Mouse (Mus musculus) G1E (cell line): ENCODE results near the gene Med19. TPM values are rescaled to one million over a fixed set of nuclear protein-coding genes. Genes with fewer than 3 reads are reported as not detected.

Source experiments
- ATAC-seq: 2 replicates; pipeline ENCODE4 v1.8.0; 2016; ENCODE audit warnings: mild to moderate bottlenecking; ENCODE audit not compliant: insufficient number of reproducible peaks, poor library complexity, low FRiP score, severe bottlenecking; ENCODE audit errors: extremely low read depth
- DNase-seq: peaks from one replicate; pipeline ENCODE4 v3.0.0; 2012; ENCODE audit warnings: low spot score
- H3K27me3 ChIP-seq: 2 replicates; pipeline ENCODE4 v1.6.1; 2012; ENCODE audit warnings: mild to moderate bottlenecking, low read length, inconsistent platforms; ENCODE audit not compliant: insufficient read depth
- H3K36me3 ChIP-seq: replicated peaks from 2 replicates; pipeline ENCODE3; 2012; ENCODE audit warnings: mild to moderate bottlenecking, inconsistent platforms
- H3K4me1 ChIP-seq: 2 replicates; pipeline ENCODE4 v1.6.1; 2012; ENCODE audit warnings: low read depth, low read length, inconsistent platforms, mixed read lengths; ENCODE audit not compliant: insufficient read depth
- H3K4me3 ChIP-seq: 2 replicates; pipeline ENCODE4 v1.5.1; 2012; ENCODE audit warnings: low read depth, mild to moderate bottlenecking, inconsistent platforms, low read length, moderate library complexity, mixed read lengths
- H3K9me3 ChIP-seq: replicated peaks from 2 replicates; pipeline ENCODE4 v1.6.1; 2012; ENCODE audit warnings: inconsistent platforms
- CTCF ChIP-seq: IDR thresholded peaks from 2 replicates; pipeline ENCODE4 v1.5.1; 2012; ENCODE audit warnings: low read depth, low read length, inconsistent platforms, mixed read lengths
- GATA1 ChIP-seq: IDR thresholded peaks from 2 replicates; pipeline ENCODE4 v1.6.1; 2012; ENCODE audit warnings: borderline replicate concordance, low read length, inconsistent platforms, mixed read lengths
- GATA2 ChIP-seq: IDR thresholded peaks from 2 replicates; pipeline ENCODE4 v1.6.1; 2012; ENCODE audit warnings: low read depth, low read length, inconsistent platforms, borderline replicate concordance
- POLR2AphosphoS5 ChIP-seq: IDR thresholded peaks from 2 replicates; pipeline ENCODE4 v1.6.1; 2012; ENCODE audit warnings: low read depth, low read length, inconsistent platforms; ENCODE audit not compliant: insufficient replicate concordance
- TAL1 ChIP-seq: conservative IDR thresholded peaks from 2 replicates; pipeline ENCODE4 v1.6.1; 2012; ENCODE audit warnings: low read depth, low read length, inconsistent platforms, mixed read lengths
- polyA plus RNA-seq: library from polyadenylated mRNA; stranded (reverse); fragments of >175 nt; gene quantifications from 2 replicates; pipeline ENCODE4 v1.2.3, GENCODE M21; 2012
- total RNA-seq, 2 experiments: library from RNA; stranded (forward) in 1 of 2; stranded (reverse) in 1 of 2; fragments of 200-1000 nt in 1 of 2; fragments of >200 nt in 1 of 2; fragmentation: Nextera tagmentation in 1 of 2; gene quantifications; 2 replicates each; pipeline ENCODE4 v1.2.3; 2014 to 2017

The Med19 gene
- total and polyA plus RNA-seq, 3 experiments: 14.8 to 51.1 (median 33.1) TPM

DNA sequence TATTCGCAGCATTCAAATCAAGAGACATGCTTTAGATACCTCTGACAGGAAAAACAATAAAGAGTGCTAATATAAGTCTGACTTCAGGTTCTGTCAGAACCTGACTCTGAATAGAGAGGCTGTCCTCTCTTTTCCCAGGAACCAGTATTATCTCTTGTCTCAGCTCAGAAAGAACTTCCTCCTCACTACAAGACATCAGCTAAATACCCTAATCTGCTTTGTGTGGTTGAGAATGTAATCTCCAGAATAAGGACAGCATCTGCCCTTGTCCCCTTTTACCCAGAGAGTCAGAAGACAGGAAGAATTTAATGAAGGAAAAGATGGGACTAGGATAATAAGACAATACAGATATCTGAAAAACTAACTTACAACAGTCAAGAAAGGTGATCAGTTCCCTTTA is 25.3 kb downstream of the Med19 start:
- H3K9me3 ChIP-seq: no peaks in the 10 kb centered on the region
- H3K36me3 ChIP-seq: peaks cover 86% of the 10 kb centered on the region
- DNase-seq: no peak
- H3K27me3 ChIP-seq: no peaks in the 10 kb centered on the region
- H3K4me1 ChIP-seq: peaks cover 16% of the 10 kb centered on the region
- H3K4me3 ChIP-seq: no peak overlapping the region
- ATAC-seq: peak; percentile 62
- TF ChIP-seq POLR2AphosphoS5 (no peak), GATA2 (no peak), GATA1 (no peak), CTCF (no peak), TAL1 (no peak)

DNA sequence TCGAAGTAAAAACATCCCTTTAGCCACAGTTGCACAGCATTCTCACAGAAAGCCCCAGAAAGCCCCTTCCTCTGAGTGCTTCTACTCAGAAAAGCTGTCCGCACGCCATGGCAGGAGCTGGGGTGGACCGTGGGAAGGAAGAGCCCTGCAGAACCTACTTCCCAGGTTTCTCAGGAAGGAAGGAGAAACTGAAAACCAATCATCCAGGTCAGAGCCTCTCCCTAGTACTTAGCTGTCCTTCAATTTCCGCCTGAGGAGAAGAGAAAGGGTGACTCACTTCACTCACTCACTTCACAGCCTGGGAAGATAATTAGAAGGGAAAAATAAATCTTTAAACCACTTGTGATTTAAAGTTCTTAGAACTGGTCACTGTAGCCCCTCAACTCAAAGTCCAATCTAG is 26.1 kb downstream of the Med19 start:
- H3K9me3 ChIP-seq: no peaks in the 10 kb centered on the region
- H3K4me1 ChIP-seq: peaks cover 16% of the 10 kb centered on the region
- H3K36me3 ChIP-seq: peaks cover 87% of the 10 kb centered on the region
- no peak for TF ChIP-seq CTCF
- TF ChIP-seq GATA1: no peak
- TF ChIP-seq TAL1: no peak
- no peak for TF ChIP-seq GATA2
- TF ChIP-seq POLR2AphosphoS5: no peak
- no peaks in the 10 kb centered on the region for H3K27me3 ChIP-seq
- no peak overlapping the region for H3K4me3 ChIP-seq
- ATAC-seq (no peak), DNase-seq (no peak)

DNA sequence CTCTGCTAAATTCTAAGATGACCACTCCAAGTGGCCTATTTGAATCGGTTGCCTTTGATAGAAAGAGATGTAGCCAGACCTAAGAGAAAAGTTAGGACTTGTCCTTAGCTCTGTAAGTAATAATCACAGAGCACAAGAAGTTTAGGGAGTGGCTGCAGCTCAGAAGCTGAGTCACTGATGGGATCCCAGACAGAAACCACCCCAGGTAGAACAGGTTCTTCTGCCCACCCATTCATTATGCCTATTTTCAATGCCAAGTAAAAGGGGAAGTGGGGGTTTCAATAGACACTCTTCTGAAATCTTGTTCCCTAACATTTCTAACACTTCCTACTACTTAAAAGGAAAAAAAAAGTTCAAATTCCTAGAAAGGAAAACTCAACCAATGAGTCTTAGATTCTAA is 27.1 kb downstream of the Med19 start:
- H3K9me3 ChIP-seq: no peaks in the 10 kb centered on the region
- TF ChIP-seq GATA1 (no peak), GATA2 (no peak), CTCF (no peak), TAL1 (no peak), POLR2AphosphoS5 (no peak)
- no peak overlapping the region for H3K4me3 ChIP-seq
- ATAC-seq (no peak), DNase-seq (no peak)
- no peaks in the 10 kb centered on the region for H3K27me3 ChIP-seq
- H3K4me1 ChIP-seq: peaks cover 19% of the 10 kb centered on the region
- H3K36me3 ChIP-seq: peaks cover 89% of the 10 kb centered on the region

DNA sequence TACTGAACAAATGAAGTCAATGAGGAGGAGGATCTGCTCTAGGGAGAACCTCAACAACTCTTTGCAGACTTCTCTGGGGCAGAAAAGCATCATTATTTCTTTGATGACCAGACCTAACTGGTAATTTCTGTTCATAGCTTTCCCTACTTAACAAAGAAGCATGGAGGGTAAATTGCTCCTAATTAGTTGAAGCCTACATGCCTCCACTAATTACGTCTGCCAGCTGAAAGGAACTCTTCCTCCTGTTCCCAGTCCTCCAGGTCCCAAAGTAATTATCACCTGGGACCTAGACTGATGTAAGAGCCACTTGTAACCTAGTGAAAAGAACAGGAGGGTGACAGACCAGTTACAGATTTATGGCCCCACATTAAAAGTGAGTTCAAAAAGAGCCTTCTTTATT is 29.3 kb downstream of the Med19 start:
- Histone ChIP-seq H3K4me1 (peaks cover 23% of the 10 kb centered on the region), H3K27me3 (no peaks in the 10 kb centered on the region), H3K9me3 (no peaks in the 10 kb centered on the region), H3K36me3 (peaks cover 85% of the 10 kb centered on the region), H3K4me3 (no peak overlapping the region)
- TF ChIP-seq CTCF (no peak), GATA1 (no peak), TAL1 (no peak), POLR2AphosphoS5 (no peak), GATA2 (no peak)
- no peak for DNase-seq
- ATAC-seq: no peak

DNA sequence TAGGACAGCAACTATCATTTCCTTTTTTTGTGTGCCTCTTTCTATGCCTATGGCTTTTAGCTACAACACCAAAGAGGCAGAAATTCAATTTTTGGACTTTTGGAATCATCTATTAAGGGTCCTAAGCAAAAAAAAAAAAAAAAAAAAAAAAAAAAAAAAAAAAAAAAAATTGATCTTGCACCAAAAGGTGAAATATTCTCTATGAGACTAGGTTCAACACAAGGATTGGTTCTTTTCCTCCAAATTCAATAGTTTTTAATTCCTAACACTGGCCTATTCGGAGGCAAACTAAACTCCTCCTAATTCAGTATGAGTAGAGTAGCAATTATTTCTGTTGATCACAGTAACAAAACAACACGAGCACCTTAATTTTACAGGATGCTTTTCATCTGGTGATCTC is 33.7 kb downstream of the Med19 start:
- ATAC-seq: no peak
- Histone ChIP-seq H3K27me3 (no peaks in the 10 kb centered on the region), H3K9me3 (no peaks in the 10 kb centered on the region), H3K4me3 (no peak overlapping the region), H3K4me1 (peaks cover 29% of the 10 kb centered on the region), H3K36me3 (peaks cover 51% of the 10 kb centered on the region)
- no peak for DNase-seq
- TF ChIP-seq GATA2 (no peak), CTCF (no peak), POLR2AphosphoS5 (no peak), TAL1 (no peak), GATA1 (no peak)

DNA sequence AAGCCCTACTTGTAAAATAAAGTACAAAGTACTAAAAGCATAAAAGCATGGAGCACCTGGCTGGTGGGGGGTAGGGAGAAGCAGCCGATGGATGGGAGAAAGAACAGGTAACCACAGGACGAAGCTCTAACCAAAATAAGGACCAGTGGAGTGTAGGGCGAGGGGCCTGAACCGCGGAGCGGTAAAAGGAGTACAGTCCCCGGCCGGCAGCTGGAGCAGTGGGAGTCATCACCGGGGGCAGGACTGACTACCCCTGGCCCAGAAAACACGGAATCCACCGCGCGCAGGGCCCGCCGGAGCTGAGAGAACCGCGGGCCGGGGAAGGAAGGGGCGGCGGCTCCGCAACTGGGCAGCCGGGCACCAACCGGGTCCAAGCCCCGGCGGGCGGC is 36.2 kb downstream of the Med19 start:
- H3K4me3 ChIP-seq: peak overlapping the region; percentile 90
- no peak for ATAC-seq
- DNase-seq: no peak
- peaks cover 26% of the 10 kb centered on the region for H3K36me3 ChIP-seq
- no peak for TF ChIP-seq GATA1
- TF ChIP-seq TAL1: no peak
- TF ChIP-seq GATA2: no peak
- no peak for TF ChIP-seq POLR2AphosphoS5
- no peak for TF ChIP-seq CTCF
- peaks cover 36% of the 10 kb centered on the region for H3K4me1 ChIP-seq
- no peaks in the 10 kb centered on the region for H3K9me3 ChIP-seq
- H3K27me3 ChIP-seq: no peaks in the 10 kb centered on the region

DNA sequence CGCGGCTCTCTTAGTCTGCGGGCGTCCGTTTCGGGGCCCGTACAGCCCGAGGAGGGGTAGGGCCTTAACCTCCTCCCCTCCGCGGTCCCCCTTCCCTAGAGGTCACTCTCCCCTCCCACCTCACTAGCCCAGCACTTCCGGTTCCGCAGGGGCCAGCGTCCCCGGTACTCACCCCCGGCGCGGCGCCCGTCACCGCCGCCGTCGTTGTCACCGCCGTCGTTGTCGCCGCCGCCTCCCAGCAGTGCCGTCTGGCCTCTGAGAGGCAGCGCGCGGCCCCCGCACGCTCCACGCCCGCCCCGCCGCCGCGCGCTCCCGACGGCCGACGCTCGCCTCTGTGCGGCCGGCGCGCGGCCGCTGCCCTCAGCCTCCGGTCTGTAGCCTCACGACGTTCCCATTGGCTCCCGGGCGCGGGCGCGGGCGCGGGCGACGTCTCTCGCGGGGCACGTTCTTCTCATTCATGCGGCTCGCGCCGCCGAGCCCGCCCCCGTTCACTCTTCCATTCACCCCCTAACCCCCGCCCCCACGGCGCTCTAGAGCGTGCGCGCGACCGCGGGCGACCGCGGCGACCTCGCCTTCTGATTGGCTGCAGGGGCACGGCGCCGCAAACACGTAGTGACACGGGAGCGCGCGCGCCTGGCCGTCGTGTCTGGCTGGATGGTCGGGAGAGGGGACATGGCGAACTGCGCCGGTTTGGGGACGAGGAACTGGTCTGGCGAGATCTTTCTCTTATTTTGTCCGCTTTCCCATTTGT is 36.8 kb downstream of the Med19 start, which contains the start of gene Zdhhc5:
Zdhhc5 (minus strand) TSS at position 370 of the 751 bp plus-strand sequence.
- no peak for TF ChIP-seq POLR2AphosphoS5
- no peak for TF ChIP-seq GATA1
- TF ChIP-seq CTCF: no peak
- no peak for TF ChIP-seq GATA2
- TF ChIP-seq TAL1: no peak
- peak; percentile 66 for ATAC-seq
- peak; percentile 96 for DNase-seq
- Histone ChIP-seq H3K4me3 (peak within 1 kb of the TSS; percentile 90), H3K9me3 (no peaks in the 10 kb centered on the region), H3K4me1 (peaks cover 33% of the 10 kb centered on the region), H3K36me3 (peaks cover 20% of the 10 kb centered on the region), H3K27me3 (no peaks in the 10 kb centered on the region)
